Mouse (Mus musculus) heart, adult 2 months (tissue): ENCODE data around the gene Qsox1.

Experiments
- CTCF ChIP-seq: fragments of 200-600 bp; IDR thresholded peaks from 2 replicates; pipeline ENCODE4 v1.8.1; 2022; ENCODE audit warnings: antibody characterized with exemption, mild to moderate bottlenecking, moderate library complexity
- POLR2A ChIP-seq: fragments of 200-500 bp; IDR thresholded peaks from 2 replicates; pipeline ENCODE4 v1.6.1; 2011; ENCODE audit warnings: mild to moderate bottlenecking, low read depth, low read length, control low read depth; ENCODE audit not compliant: insufficient read depth

- TF ChIP-seq POLR2A (no peak), CTCF (no peak)
Observed at GRCm38 (mm10) chr1:155759167-155759566, 53.5 kb downstream of the Qsox1 start.
